Mouse (Mus musculus): ENCODE measurements around the gene Pum1. TPM values are rescaled to one million over a fixed set of nuclear protein-coding genes. Genes with fewer than 3 reads are reported as not detected.
"Not testable (repeated sequence)": the region's sequence is repeated elsewhere in the genome, so short reads cannot be mapped to it uniquely, and the experiment has no call there.

Pum1 gene
- polyA plus RNA-seq, 1 experiment from 2014 or later = 52.7 TPM

GRCm38 (mm10) chr4:130664414-130665029, 1.4 kb downstream of the Pum1 start:
- Histone ChIP-seq H3K27me3 (ENCODE audit: control insufficient read depth, insufficient read depth, low read length) (no peaks in the 10 kb centered on the region), H3K4me1 (ENCODE audit: control insufficient read depth, insufficient read depth, low read length) (peaks cover 26% of the 10 kb centered on the region), H3K4me2 (ENCODE audit: low read depth, low read length) (peak overlapping the region; percentile 70), H3K9me3 (replicated peaks; ENCODE audit: control insufficient read depth, low read length) (no peaks in the 10 kb centered on the region), H3K9ac (ENCODE audit: low read length) (peak overlapping the region; percentile 86), H3K4me3 (ENCODE audit: low read length) (peak overlapping the region; percentile 73), H3K27ac (ENCODE audit: low read length) (peak overlapping the region; percentile 95), H3K36me3 (ENCODE audit: control insufficient read depth, insufficient read depth) (peaks cover 2% of the 10 kb centered on the region; the same call in 1 of the 2 replicates)
- WGBS = 2% methylated on average over 7 of the region's 7 CpGs
- ATAC-seq (replicated peaks; ENCODE audit: extremely low read depth, insufficient read depth, low FRiP score) = no peak

- ATAC-seq (replicated peaks; ENCODE audit: extremely low read depth, insufficient read depth, low FRiP score) = no peak
- 0 out of 2 replicates have a peak overlapping the region, but pooled peaks have one; percentile 23 for H3K4me3 ChIP-seq (ENCODE audit: low read length)
- peaks cover 26% of the 10 kb centered on the region for H3K4me1 ChIP-seq (ENCODE audit: control insufficient read depth, insufficient read depth, low read length)
- H3K27me3 ChIP-seq (ENCODE audit: control insufficient read depth, insufficient read depth, low read length) = no peaks in the 10 kb centered on the region
- no peak overlapping the region for H3K27ac ChIP-seq (ENCODE audit: low read length)
- peaks cover 2% of the 10 kb centered on the region; the same call in 1 of the 2 replicates for H3K36me3 ChIP-seq (ENCODE audit: control insufficient read depth, insufficient read depth)
- H3K4me2 ChIP-seq (ENCODE audit: low read depth, low read length) = peak overlapping the region; percentile 70
- WGBS = 0% methylated on average over 1 of the region's 1 CpGs
- peak overlapping the region; percentile 86; the same call in 1 of the 2 replicates for H3K9ac ChIP-seq (ENCODE audit: low read length)
- H3K9me3 ChIP-seq (replicated peaks; ENCODE audit: control insufficient read depth, low read length) = no peaks in the 10 kb centered on the region
Observed at GRCm38 (mm10) chr4:130665176-130665575, 2.1 kb downstream of the Pum1 start.

- H3K4me3 ChIP-seq (ENCODE audit: low read length) = no peak overlapping the region
- H3K9ac ChIP-seq (ENCODE audit: low read length) = no peak overlapping the region
- 59% methylated on average over 2 of the region's 2 CpGs for WGBS
- H3K4me2 ChIP-seq (ENCODE audit: low read depth, low read length) = 0 out of 2 replicates have a peak overlapping the region, but pooled peaks have one; percentile 2
- H3K27me3 ChIP-seq (ENCODE audit: control insufficient read depth, insufficient read depth, low read length) = no peaks in the 10 kb centered on the region
- H3K4me1 ChIP-seq (ENCODE audit: control insufficient read depth, insufficient read depth, low read length) = peaks cover 36% of the 10 kb centered on the region
- peaks cover 11% of the 10 kb centered on the region; the same call in 1 of the 2 replicates for H3K36me3 ChIP-seq (ENCODE audit: control insufficient read depth, insufficient read depth)
- ATAC-seq (replicated peaks; ENCODE audit: extremely low read depth, insufficient read depth, low FRiP score) = no peak
- no peaks in the 10 kb centered on the region for H3K9me3 ChIP-seq (replicated peaks; ENCODE audit: control insufficient read depth, low read length)
- H3K27ac ChIP-seq (ENCODE audit: low read length) = no peak overlapping the region
Observed at GRCm38 (mm10) chr4:130667686-130668085, 4.6 kb downstream of the Pum1 start.

- Histone ChIP-seq H3K4me2 (ENCODE audit: low read depth, low read length) (peak overlapping the region; percentile 5; the same call in 1 of the 2 replicates), H3K9me3 (replicated peaks; ENCODE audit: control insufficient read depth, low read length) (no peaks in the 10 kb centered on the region), H3K4me3 (ENCODE audit: low read length) (no peak overlapping the region), H3K27ac (ENCODE audit: low read length) (no peak overlapping the region), H3K4me1 (ENCODE audit: control insufficient read depth, insufficient read depth, low read length) (peaks cover 36% of the 10 kb centered on the region), H3K36me3 (ENCODE audit: control insufficient read depth, insufficient read depth) (peaks cover 18% of the 10 kb centered on the region; the same call in 1 of the 2 replicates), H3K9ac (ENCODE audit: low read length) (no peak overlapping the region), H3K27me3 (ENCODE audit: control insufficient read depth, insufficient read depth, low read length) (no peaks in the 10 kb centered on the region)
- WGBS = 23% methylated on average over 2 of the region's 2 CpGs
- ATAC-seq (replicated peaks; ENCODE audit: extremely low read depth, insufficient read depth, low FRiP score) = no peak
Observed at GRCm38 (mm10) chr4:130668541-130668940, 5.4 kb downstream of the Pum1 start.

- Histone ChIP-seq H3K27me3 (ENCODE audit: control insufficient read depth, insufficient read depth, low read length) (no peaks in the 10 kb centered on the region), H3K9ac (ENCODE audit: low read length) (no peak overlapping the region), H3K4me3 (ENCODE audit: low read length) (no peak overlapping the region), H3K36me3 (ENCODE audit: control insufficient read depth, insufficient read depth) (peaks cover 23% of the 10 kb centered on the region), H3K4me2 (ENCODE audit: low read depth, low read length) (no peak overlapping the region), H3K4me1 (ENCODE audit: control insufficient read depth, insufficient read depth, low read length) (peaks cover 36% of the 10 kb centered on the region), H3K27ac (ENCODE audit: low read length) (no peak overlapping the region), H3K9me3 (replicated peaks; ENCODE audit: control insufficient read depth, low read length) (no peaks in the 10 kb centered on the region)
- ATAC-seq (replicated peaks; ENCODE audit: extremely low read depth, insufficient read depth, low FRiP score) = no peak
- 61% methylated on average over 7 of the region's 7 CpGs for WGBS
Observed at GRCm38 (mm10) chr4:130668991-130669390, 5.9 kb downstream of the Pum1 start.

GRCm38 (mm10) chr4:130670023-130670422, 6.9 kb downstream of the Pum1 start:
- H3K27me3 ChIP-seq (ENCODE audit: control insufficient read depth, insufficient read depth, low read length); ATAC-seq (replicated peaks; ENCODE audit: extremely low read depth, insufficient read depth, low FRiP score); H3K9me3 ChIP-seq (replicated peaks; ENCODE audit: control insufficient read depth, low read length); H3K27ac ChIP-seq (ENCODE audit: low read length); H3K4me2 ChIP-seq (ENCODE audit: low read depth, low read length); H3K9ac ChIP-seq (ENCODE audit: low read length); H3K4me3 ChIP-seq (ENCODE audit: low read length): not testable (repeated sequence)
- peaks cover 26% of the 10 kb centered on the region for H3K36me3 ChIP-seq (ENCODE audit: control insufficient read depth, insufficient read depth)
- WGBS = 77% methylated on average over 5 of the region's 5 CpGs
- H3K4me1 ChIP-seq (ENCODE audit: control insufficient read depth, insufficient read depth, low read length) = peaks cover 33% of the 10 kb centered on the region

GRCm38 (mm10) chr4:130671079-130671845, 8.1 kb downstream of the Pum1 start:
- H3K4me1 ChIP-seq (ENCODE audit: control insufficient read depth, insufficient read depth, low read length) = peaks cover 26% of the 10 kb centered on the region
- no peak overlapping the region for H3K4me2 ChIP-seq (ENCODE audit: low read depth, low read length)
- peaks cover 28% of the 10 kb centered on the region for H3K36me3 ChIP-seq (ENCODE audit: control insufficient read depth, insufficient read depth)
- H3K4me3 ChIP-seq (ENCODE audit: low read length) = no peak overlapping the region
- WGBS = 87% methylated on average over 4 of the region's 4 CpGs
- no peaks in the 10 kb centered on the region for H3K9me3 ChIP-seq (replicated peaks; ENCODE audit: control insufficient read depth, low read length)
- no peak overlapping the region for H3K27ac ChIP-seq (ENCODE audit: low read length)
- H3K27me3 ChIP-seq (ENCODE audit: control insufficient read depth, insufficient read depth, low read length) = no peaks in the 10 kb centered on the region
- no peak overlapping the region for H3K9ac ChIP-seq (ENCODE audit: low read length)
- ATAC-seq (replicated peaks; ENCODE audit: extremely low read depth, insufficient read depth, low FRiP score) = no peak

- Histone ChIP-seq H3K9ac (ENCODE audit: low read length) (no peak overlapping the region), H3K27me3 (ENCODE audit: control insufficient read depth, insufficient read depth, low read length) (no peaks in the 10 kb centered on the region), H3K4me1 (ENCODE audit: control insufficient read depth, insufficient read depth, low read length) (peaks cover 22% of the 10 kb centered on the region), H3K36me3 (ENCODE audit: control insufficient read depth, insufficient read depth) (peaks cover 33% of the 10 kb centered on the region), H3K4me3 (ENCODE audit: low read length) (no peak overlapping the region), H3K27ac (ENCODE audit: low read length) (no peak overlapping the region; the same call in 1 of the 2 replicates), H3K9me3 (replicated peaks; ENCODE audit: control insufficient read depth, low read length) (no peaks in the 10 kb centered on the region), H3K4me2 (ENCODE audit: low read depth, low read length) (no peak overlapping the region)
- no peak for ATAC-seq (replicated peaks; ENCODE audit: extremely low read depth, insufficient read depth, low FRiP score)
Observed at GRCm38 (mm10) chr4:130672161-130672560, 9.0 kb downstream of the Pum1 start.

- Histone ChIP-seq H3K36me3 (ENCODE audit: control insufficient read depth, insufficient read depth) (peaks cover 36% of the 10 kb centered on the region), H3K4me1 (ENCODE audit: control insufficient read depth, insufficient read depth, low read length) (peaks cover 6% of the 10 kb centered on the region; the same call in 1 of the 2 replicates), H3K27ac (ENCODE audit: low read length) (no peak overlapping the region), H3K9me3 (replicated peaks; ENCODE audit: control insufficient read depth, low read length) (no peaks in the 10 kb centered on the region), H3K4me2 (ENCODE audit: low read depth, low read length) (no peak overlapping the region), H3K9ac (ENCODE audit: low read length) (no peak overlapping the region), H3K27me3 (ENCODE audit: control insufficient read depth, insufficient read depth, low read length) (no peaks in the 10 kb centered on the region), H3K4me3 (ENCODE audit: low read length) (no peak overlapping the region)
- WGBS = 86% methylated on average over 2 of the region's 2 CpGs
- ATAC-seq (replicated peaks; ENCODE audit: extremely low read depth, insufficient read depth, low FRiP score) = no peak
Observed at GRCm38 (mm10) chr4:130676746-130677145, 13.6 kb downstream of the Pum1 start.

Data from heart, embryonic 16.5 days (tissue).